Mouse (Mus musculus): ENCODE data around the gene Gpr152.

Gpr152 gene

DNA sequence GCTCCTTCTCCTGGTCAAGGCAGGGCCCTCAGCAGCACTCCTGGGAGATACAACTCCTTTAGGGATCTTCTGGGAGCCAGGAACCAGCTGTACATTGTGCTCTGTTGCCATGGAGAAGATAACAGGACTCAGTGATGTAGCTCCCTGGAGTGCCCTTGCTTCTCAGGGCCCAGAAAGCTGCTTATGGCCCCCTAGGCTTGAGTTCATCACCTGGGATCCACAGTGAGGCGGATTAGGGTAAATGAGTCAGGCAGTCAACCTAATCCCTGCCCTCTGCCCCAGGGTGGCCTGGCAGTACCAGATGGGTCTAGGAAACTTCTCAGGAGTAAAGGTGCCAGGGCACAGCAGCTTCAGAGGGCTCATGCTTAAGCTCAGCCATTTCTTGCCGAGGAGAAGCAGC, at the start of gene Gpr152:
TSS of gene Gpr152 (plus strand) at position 342 of the 400 bp plus-strand sequence.
- H3K36me3 ChIP-seq (ENCODE audit: insufficient read depth, low read length), result no peaks in the 10 kb centered on the region
- no peaks in the 10 kb centered on the region for H3K9me3 ChIP-seq (ENCODE audit: low read length)
- H3K27me3 ChIP-seq (ENCODE audit: insufficient read depth, low read length), result peaks cover 19% of the 10 kb centered on the region
- TF ChIP-seq POU5F1 (IDR thresholded peaks at IDR 0.05; ENCODE audit: borderline replicate concordance, low read length) (no peak), CTCF (conservative IDR thresholded peaks at IDR 0.05; ENCODE audit: low read length) (no peak), NANOG (IDR thresholded peaks at IDR 0.05; ENCODE audit: borderline replicate concordance, low read length) (no peak)
- H3K4me1 ChIP-seq (replicated peaks; ENCODE audit: low read depth, low read length), result peaks cover 73% of the 10 kb centered on the region
- peak within 1 kb of the TSS; percentile 7; the same call in 1 of the 2 replicates for H3K4me3 ChIP-seq (replicated peaks; ENCODE audit: low read length)

DNA sequence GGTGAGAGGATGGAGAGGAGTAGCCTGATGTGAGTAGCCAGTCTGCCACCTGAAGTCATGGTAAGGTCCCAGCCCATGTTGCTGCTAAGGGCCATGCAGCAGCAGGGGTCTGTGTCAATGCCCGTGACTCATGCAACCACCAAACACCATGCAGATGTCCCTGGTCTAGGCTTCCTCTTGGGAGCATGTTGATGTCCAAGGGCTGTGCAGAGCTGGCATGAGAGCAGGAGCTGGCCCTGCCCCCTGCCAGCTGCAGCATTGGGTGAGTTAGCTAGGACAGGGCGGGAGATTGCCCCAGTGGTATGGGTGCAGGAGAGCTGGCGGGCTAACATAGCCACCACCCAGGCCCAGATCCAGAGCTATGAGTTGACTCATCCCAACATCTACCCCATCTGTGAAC, 49.1 kb upstream of the Gpr152 start:
- Histone ChIP-seq H3K36me3 (ENCODE audit: insufficient read depth, low read length) (no peaks in the 10 kb centered on the region), H3K4me3 (replicated peaks; ENCODE audit: low read length) (no peak overlapping the region), H3K4me1 (replicated peaks; ENCODE audit: low read depth, low read length) (peaks cover 35% of the 10 kb centered on the region), H3K9me3 (ENCODE audit: low read length) (no peaks in the 10 kb centered on the region), H3K27me3 (ENCODE audit: insufficient read depth, low read length) (peaks cover 6% of the 10 kb centered on the region; the same call in 1 of the 2 replicates)
- TF ChIP-seq CTCF (conservative IDR thresholded peaks at IDR 0.05; ENCODE audit: low read length) (no peak), POU5F1 (IDR thresholded peaks at IDR 0.05; ENCODE audit: borderline replicate concordance, low read length) (no peak), NANOG (IDR thresholded peaks at IDR 0.05; ENCODE audit: borderline replicate concordance, low read length) (no peak)

DNA sequence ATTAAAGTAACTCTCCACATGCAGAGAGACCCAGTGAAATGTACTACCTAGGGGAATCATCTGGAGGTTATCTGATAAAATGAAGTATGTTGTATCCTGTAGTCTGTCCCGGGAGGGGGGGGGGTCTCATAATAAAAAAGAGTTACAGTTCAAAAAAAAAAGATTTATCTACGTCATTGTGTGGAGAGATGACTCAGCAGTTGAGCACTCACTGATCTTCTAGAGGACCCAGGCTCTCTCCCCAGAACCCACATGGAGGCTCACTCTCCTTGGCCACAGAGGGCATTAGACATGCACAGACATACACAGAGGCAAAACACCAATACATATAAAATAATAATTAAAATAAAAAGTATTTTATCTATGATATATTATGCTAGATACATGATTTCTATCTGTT, 48.2 kb upstream of the Gpr152 start:
- H3K36me3 ChIP-seq (ENCODE audit: insufficient read depth, low read length), result no peaks in the 10 kb centered on the region
- no peaks in the 10 kb centered on the region for H3K9me3 ChIP-seq (ENCODE audit: low read length)
- no peak overlapping the region for H3K4me3 ChIP-seq (replicated peaks; ENCODE audit: low read length)
- no peaks in the 10 kb centered on the region for H3K27me3 ChIP-seq (ENCODE audit: insufficient read depth, low read length)
- no peak for TF ChIP-seq CTCF (conservative IDR thresholded peaks at IDR 0.05; ENCODE audit: low read length)
- H3K4me1 ChIP-seq (replicated peaks; ENCODE audit: low read depth, low read length), result peaks cover 45% of the 10 kb centered on the region

DNA sequence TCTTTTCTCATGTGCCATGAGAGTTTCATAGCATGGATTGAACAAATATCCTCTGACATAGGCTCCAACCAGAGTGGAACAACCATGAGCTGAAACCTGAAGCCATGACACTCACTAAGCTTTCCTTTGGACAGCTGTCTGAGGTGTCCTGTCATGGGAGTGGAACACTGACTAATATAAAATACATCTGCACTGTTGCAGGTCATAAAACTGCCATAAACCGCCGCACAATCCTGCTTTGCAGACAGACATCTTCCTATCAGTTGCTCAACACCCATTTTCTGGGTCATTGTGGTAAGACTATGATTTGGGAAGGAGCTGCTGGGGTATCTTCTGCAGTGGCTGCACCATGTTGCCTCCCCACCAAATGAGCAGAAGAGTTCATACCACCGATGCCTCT, 46.8 kb upstream of the Gpr152 start:
- Histone ChIP-seq H3K27me3 (ENCODE audit: insufficient read depth, low read length) (no peaks in the 10 kb centered on the region), H3K36me3 (ENCODE audit: insufficient read depth, low read length) (no peaks in the 10 kb centered on the region; the same call in 1 of the 2 replicates), H3K4me1 (replicated peaks; ENCODE audit: low read depth, low read length) (peaks cover 47% of the 10 kb centered on the region), H3K4me3 (replicated peaks; ENCODE audit: low read length) (no peak overlapping the region), H3K9me3 (ENCODE audit: low read length) (no peaks in the 10 kb centered on the region)
- no peak for TF ChIP-seq NANOG (IDR thresholded peaks at IDR 0.05; ENCODE audit: borderline replicate concordance, low read length)

DNA sequence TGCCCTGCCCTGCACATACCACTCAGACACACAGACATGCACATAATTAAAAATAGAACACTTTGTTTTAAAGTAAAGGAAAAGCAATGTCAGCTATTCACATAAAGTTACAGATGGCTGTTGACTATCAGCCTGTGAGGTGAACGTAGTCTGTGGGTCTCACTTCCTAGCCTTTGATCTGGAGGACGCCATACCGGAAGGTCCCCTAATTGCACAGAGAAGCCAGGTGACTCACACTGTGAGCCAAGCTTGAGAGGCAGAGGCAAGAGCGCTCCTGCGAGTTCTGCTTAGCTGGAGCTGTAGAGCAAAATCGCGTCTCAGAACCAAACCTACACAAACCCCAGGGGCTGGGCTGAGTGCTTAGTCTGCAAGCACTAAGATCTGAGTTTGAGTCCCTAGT, 45.8 kb upstream of the Gpr152 start:
- Histone ChIP-seq H3K4me1 (replicated peaks; ENCODE audit: low read depth, low read length) (peaks cover 50% of the 10 kb centered on the region), H3K27me3 (ENCODE audit: insufficient read depth, low read length) (no peaks in the 10 kb centered on the region), H3K4me3 (replicated peaks; ENCODE audit: low read length) (no peak overlapping the region), H3K36me3 (ENCODE audit: insufficient read depth, low read length) (peaks cover 10% of the 10 kb centered on the region), H3K9me3 (ENCODE audit: low read length) (no peaks in the 10 kb centered on the region)
- TF ChIP-seq POU5F1 (IDR thresholded peaks at IDR 0.05; ENCODE audit: borderline replicate concordance, low read length), result no peak
- no peak for TF ChIP-seq NANOG (IDR thresholded peaks at IDR 0.05; ENCODE audit: borderline replicate concordance, low read length)
- no peak for TF ChIP-seq CTCF (conservative IDR thresholded peaks at IDR 0.05; ENCODE audit: low read length)

DNA sequence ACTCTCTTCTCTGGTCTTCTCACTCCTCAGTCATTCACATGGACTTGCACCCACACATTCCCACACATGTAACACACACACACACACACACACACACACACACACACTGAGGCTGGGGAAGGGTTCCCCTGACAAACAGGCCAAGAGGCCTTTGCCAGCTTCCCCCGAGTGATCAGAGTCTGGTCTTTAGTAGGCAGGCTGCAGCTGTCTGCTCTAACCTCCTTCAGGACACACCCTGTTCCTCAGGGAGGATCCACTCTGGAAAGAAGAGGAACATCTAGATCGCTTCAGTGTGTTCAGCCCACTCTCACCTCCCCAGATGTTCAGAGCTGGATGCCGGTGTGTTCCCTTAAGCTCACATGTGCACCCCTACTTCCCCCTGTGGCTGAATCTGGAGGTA, 45.2 kb upstream of the Gpr152 start:
- Histone ChIP-seq H3K27me3 (ENCODE audit: insufficient read depth, low read length) (no peaks in the 10 kb centered on the region), H3K9me3 (ENCODE audit: low read length) (no peaks in the 10 kb centered on the region), H3K36me3 (ENCODE audit: insufficient read depth, low read length) (peaks cover 11% of the 10 kb centered on the region), H3K4me1 (replicated peaks; ENCODE audit: low read depth, low read length) (peaks cover 54% of the 10 kb centered on the region), H3K4me3 (replicated peaks; ENCODE audit: low read length) (no peak overlapping the region)
- TF ChIP-seq CTCF (conservative IDR thresholded peaks at IDR 0.05; ENCODE audit: low read length) (no peak), POU5F1 (IDR thresholded peaks at IDR 0.05; ENCODE audit: borderline replicate concordance, low read length) (no peak), NANOG (IDR thresholded peaks at IDR 0.05; ENCODE audit: borderline replicate concordance, low read length) (no peak)

DNA sequence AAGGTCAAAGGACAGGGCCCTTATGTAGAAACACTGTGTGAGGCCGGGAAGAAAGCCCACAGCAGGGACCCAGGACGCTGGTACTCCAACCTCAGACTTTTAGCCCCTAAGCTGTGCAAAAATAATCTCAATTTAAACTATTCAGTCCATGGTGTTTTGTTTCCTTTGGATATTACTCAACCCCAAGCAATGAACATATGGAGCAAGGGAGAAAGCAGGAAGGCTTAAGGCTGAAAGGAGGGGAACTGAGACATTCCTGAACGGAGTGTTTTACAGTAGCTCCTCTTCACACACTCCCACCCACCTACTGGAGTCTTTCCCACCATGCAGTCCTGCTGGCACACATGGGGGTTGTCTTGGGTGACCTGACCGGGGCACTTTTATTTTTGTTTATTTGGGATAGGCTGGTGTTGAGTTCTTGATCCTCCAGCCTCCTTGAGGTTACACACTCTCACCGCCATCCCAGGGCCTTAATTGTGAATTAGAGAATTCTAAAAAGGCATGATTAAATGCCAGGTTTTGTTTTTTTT, 44.7 kb upstream of the Gpr152 start:
- H3K36me3 ChIP-seq (ENCODE audit: insufficient read depth, low read length), result peaks cover 11% of the 10 kb centered on the region
- 0 out of 2 replicates have a peak, but pooled peaks cover 3% of the 10 kb centered on the region for H3K27me3 ChIP-seq (ENCODE audit: insufficient read depth, low read length)
- H3K9me3 ChIP-seq (ENCODE audit: low read length), result no peaks in the 10 kb centered on the region
- H3K4me3 ChIP-seq (replicated peaks; ENCODE audit: low read length), result no peak overlapping the region
- TF ChIP-seq NANOG (IDR thresholded peaks at IDR 0.05; ENCODE audit: borderline replicate concordance, low read length) (no peak), POU5F1 (IDR thresholded peaks at IDR 0.05; ENCODE audit: borderline replicate concordance, low read length) (no peak), CTCF (conservative IDR thresholded peaks at IDR 0.05; ENCODE audit: low read length) (no peak)
- peaks cover 55% of the 10 kb centered on the region for H3K4me1 ChIP-seq (replicated peaks; ENCODE audit: low read depth, low read length)

DNA sequence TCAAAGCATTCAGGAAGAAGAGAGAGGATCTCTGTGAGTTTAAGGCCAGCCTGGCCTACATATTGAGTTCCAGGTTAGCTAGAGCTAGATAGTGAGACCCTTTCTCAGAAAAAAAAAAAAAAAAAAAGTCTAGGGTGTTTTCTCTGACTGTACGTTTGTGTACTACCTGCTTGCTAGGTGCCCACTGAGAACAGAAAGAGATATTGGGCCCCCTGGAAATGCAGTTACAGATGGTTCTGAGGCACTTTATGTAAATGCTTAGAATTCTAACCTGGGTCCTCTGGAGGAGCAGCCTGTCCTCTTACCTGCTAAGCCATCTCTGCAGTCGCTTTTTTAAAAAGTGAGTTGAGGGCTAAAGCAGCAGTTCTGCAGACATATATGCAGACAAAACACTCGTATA, 43.8 kb upstream of the Gpr152 start:
- Histone ChIP-seq H3K36me3 (ENCODE audit: insufficient read depth, low read length) (peaks cover 11% of the 10 kb centered on the region), H3K4me3 (replicated peaks; ENCODE audit: low read length) (peak overlapping the region; percentile 90), H3K27me3 (ENCODE audit: insufficient read depth, low read length) (peaks cover 12% of the 10 kb centered on the region), H3K9me3 (ENCODE audit: low read length) (no peaks in the 10 kb centered on the region), H3K4me1 (replicated peaks; ENCODE audit: low read depth, low read length) (peaks cover 57% of the 10 kb centered on the region)
- no peak for TF ChIP-seq CTCF (conservative IDR thresholded peaks at IDR 0.05; ENCODE audit: low read length)
- no peak for TF ChIP-seq POU5F1 (IDR thresholded peaks at IDR 0.05; ENCODE audit: borderline replicate concordance, low read length)
- TF ChIP-seq NANOG (IDR thresholded peaks at IDR 0.05; ENCODE audit: borderline replicate concordance, low read length), result no peak

Data from E14TG2a.4 (cell line).